Comparison of ENCODE assay signal across 25 mouse cellular contexts in the genomic region with DNA sequence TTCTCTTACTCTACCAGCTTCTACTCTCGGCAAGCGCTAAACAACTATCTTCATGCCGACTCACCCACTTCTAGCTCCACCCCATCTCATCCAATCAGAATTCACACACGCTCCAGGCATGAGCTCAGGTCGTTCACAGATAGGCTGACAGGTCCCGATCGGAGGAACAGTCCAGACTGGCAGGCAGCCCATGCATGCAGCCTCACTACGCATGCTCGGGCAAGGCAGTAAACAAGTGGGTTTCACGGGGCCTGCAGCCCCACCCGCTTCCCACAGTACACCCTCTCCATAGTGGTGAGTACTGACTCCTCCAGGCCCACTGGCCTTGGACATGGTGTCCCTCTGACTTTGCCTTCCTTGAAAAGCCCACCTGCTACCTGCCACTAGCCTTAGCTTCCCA.
A peak's percentile ranks its signal among the peaks of the same experiment; 100 is the strongest.
DNase-seq lines count a peak whose midpoint lies in the region; ATAC-seq lines count a peak whose summit lies in the region.
"Had no signal": no experiment of that assay in that cellular context is flagged by ENCODE, and none has a peak within 500 bp of the region (broad histone marks: within the 10 kb centered on the region; RNA-seq: fewer than 3 reads in every experiment).

No protein-coding gene starts in this region.

- H3K36me3 ChIP-seq in kidney, embryonic 16.5 days (ENCODE audit: insufficient read depth, low read length), result no peaks in the 10 kb centered on the region
- H3K36me3 ChIP-seq in heart, embryonic 13.5 days, result no peaks in the 10 kb centered on the region
- no peaks in the 10 kb centered on the region for H3K36me3 ChIP-seq in heart, embryonic 16.5 days (ENCODE audit: control insufficient read depth, insufficient read depth)
- H3K36me3 ChIP-seq: embryonic facial prominence, embryonic 12.5 days; hindbrain, embryonic 13.5 days; neural tube, embryonic 15.5 days; stomach, embryonic 15.5 days had no signal

- H3K9ac ChIP-seq in kidney, embryonic 16.5 days (replicated peaks; ENCODE audit: low read length), result no peak overlapping the region
- no peak overlapping the region for H3K9ac ChIP-seq in heart, embryonic 13.5 days
- H3K9ac ChIP-seq in heart, embryonic 16.5 days (ENCODE audit: low read length), result no peak overlapping the region
- H3K9ac ChIP-seq: embryonic facial prominence, embryonic 12.5 days; forebrain, embryonic 13.5 days; hindbrain, embryonic 13.5 days; neural tube, embryonic 15.5 days; stomach, embryonic 15.5 days had no signal

- H3K27ac ChIP-seq in kidney, embryonic 16.5 days (ENCODE audit: low read length), result no peak overlapping the region
- H3K27ac ChIP-seq in heart, embryonic 13.5 days (replicated peaks), result no peak overlapping the region
- H3K27ac ChIP-seq in heart, embryonic 16.5 days (ENCODE audit: low read length), result no peak overlapping the region
- H3K27ac ChIP-seq: embryonic facial prominence, embryonic 12.5 days; forebrain, embryonic 13.5 days; hindbrain, embryonic 13.5 days; neural tube, embryonic 15.5 days; stomach, embryonic 15.5 days had no signal

- H3K9me3 ChIP-seq in kidney, embryonic 16.5 days (ENCODE audit: low read length), result no peaks in the 10 kb centered on the region
- H3K9me3 ChIP-seq in heart, embryonic 13.5 days, result no peaks in the 10 kb centered on the region
- 0 out of 2 replicates have a peak, but pooled peaks cover 3% of the 10 kb centered on the region for H3K9me3 ChIP-seq in heart, embryonic 16.5 days (replicated peaks; ENCODE audit: control insufficient read depth, low read length)
- H3K9me3 ChIP-seq: embryonic facial prominence, embryonic 12.5 days; forebrain, embryonic 13.5 days; hindbrain, embryonic 13.5 days; neural tube, embryonic 15.5 days; stomach, embryonic 15.5 days had no signal

- no peak overlapping the region for H3K4me2 ChIP-seq in kidney, embryonic 16.5 days (replicated peaks; ENCODE audit: low read depth, low read length)
- peak overlapping the region; percentile 30; the same call in 1 of the 2 replicates for H3K4me2 ChIP-seq in heart, embryonic 13.5 days
- peak overlapping the region; percentile 31 for H3K4me2 ChIP-seq in heart, embryonic 16.5 days (ENCODE audit: low read depth, low read length)
- H3K4me2 ChIP-seq: embryonic facial prominence, embryonic 12.5 days; forebrain, embryonic 13.5 days; hindbrain, embryonic 13.5 days; liver, embryonic 11.5 days; neural tube, embryonic 15.5 days; stomach, embryonic 15.5 days had no signal

- H3K4me1 ChIP-seq in kidney, embryonic 16.5 days (ENCODE audit: insufficient read depth, low read length), result no peaks in the 10 kb centered on the region
- H3K4me1 ChIP-seq in heart, embryonic 13.5 days, result no peaks in the 10 kb centered on the region; the same call in 1 of the 2 replicates
- 0 out of 2 replicates have a peak, but pooled peaks cover 4% of the 10 kb centered on the region for H3K4me1 ChIP-seq in heart, embryonic 16.5 days (ENCODE audit: control insufficient read depth, insufficient read depth, low read length)
- H3K4me1 ChIP-seq: embryonic facial prominence, embryonic 12.5 days; forebrain, embryonic 13.5 days; hindbrain, embryonic 13.5 days; neural tube, embryonic 15.5 days; stomach, embryonic 15.5 days had no signal

- ATAC-seq in kidney, embryonic 16.5 days (ENCODE audit: low FRiP score, low TSS enrichment), result no peak
- ATAC-seq in heart, embryonic 13.5 days (ENCODE audit: extremely low read depth, insufficient number of reproducible peaks, low FRiP score, low TSS enrichment), result no peak
- peak; percentile 58; the same call in 1 of the 2 replicates for ATAC-seq in heart, embryonic 16.5 days (replicated peaks; ENCODE audit: extremely low read depth, insufficient read depth, low FRiP score)
- ATAC-seq: forebrain, embryonic 13.5 days; inflammation-experienced regulatory T-cells, adult 6 months had no signal

- peak; percentile 10 to 14 for DNase-seq in kidney, postnatal 4 days
- peak; percentile 19 to 52 for DNase-seq in lung, postnatal 4 days
- no peak for DNase-seq in kidney, postnatal 25 days
- DNase-seq in adrenal gland, postnatal 36 days, result no peak
- DNase-seq: cerebellum, adult 2 months; gastrocnemius, postnatal 36 days; kidney, adult 8-10 months; kidney, postnatal 36 days; layer of hippocampus, adult 9-11 months; midbrain, embryonic 14.5 days; right cerebral cortex, postnatal 14 days; spleen, adult 18-20 months; thymus, postnatal 25 days had no signal

- WGBS in kidney, embryonic 16.5 days, result 88% methylated on average over 11 of the region's 11 CpGs
- 63% methylated on average over 11 of the region's 11 CpGs for WGBS in heart, embryonic 13.5 days
- WGBS in heart, embryonic 16.5 days, result 66% methylated on average over 11 of the region's 11 CpGs

- no peak overlapping the region for H3K4me3 ChIP-seq in kidney, embryonic 16.5 days (ENCODE audit: low read length)
- no peak overlapping the region; the same call in 1 of the 2 replicates for H3K4me3 ChIP-seq in heart, embryonic 13.5 days
- H3K4me3 ChIP-seq in heart, embryonic 16.5 days (ENCODE audit: low read length), result peak overlapping the region; percentile 8; the same call in 1 of the 2 replicates
- H3K4me3 ChIP-seq: embryonic facial prominence, embryonic 12.5 days; erythroblast, embryonic 14.5 days; forebrain, embryonic 13.5 days; hindbrain, embryonic 13.5 days; megakaryocyte, embryonic 14.5 days; neural tube, embryonic 15.5 days; stomach, embryonic 15.5 days had no signal

- no peaks in the 10 kb centered on the region for H3K27me3 ChIP-seq in kidney, embryonic 16.5 days (ENCODE audit: insufficient read depth, low read length)
- H3K27me3 ChIP-seq in heart, embryonic 13.5 days (replicated peaks), result no peaks in the 10 kb centered on the region
- H3K27me3 ChIP-seq in heart, embryonic 16.5 days (ENCODE audit: control insufficient read depth, insufficient read depth, low read length), result no peaks in the 10 kb centered on the region
- H3K27me3 ChIP-seq: embryonic facial prominence, embryonic 12.5 days; forebrain, embryonic 13.5 days; hindbrain, embryonic 13.5 days; megakaryocyte, embryonic 14.5 days; neural tube, embryonic 15.5 days; stomach, embryonic 15.5 days had no signal

Comparison
In these comparisons a context has a peak if more than half of its experiments do, and no peak if none do; other contexts are left out.
1. DNase-seq: peak in kidney, postnatal 4 days (2 of 2) and lung, postnatal 4 days (2 of 2); none in kidney, postnatal 25 days (0 of 2) and adrenal gland, postnatal 36 days (0 of 2).